Mouse (Mus musculus) heart, embryonic 10.5 days (tissue): Measurements from ENCODE around the gene Ryk. TPM values are rescaled to one million over a fixed set of nuclear protein-coding genes. Genes with fewer than 3 reads are reported as not detected.

Source experiments
- DNase-seq: peaks from one replicate; pipeline ENCODE4 v3.0.0-alpha.2; 2017; ENCODE audit warnings: low spot score
- H3K27ac ChIP-seq: fragments of 300-500 bp; sonication (generic); 2 replicates; pipeline ENCODE4 v1.5.1; 2016; ENCODE audit warnings: mild to moderate bottlenecking
- H3K27me3 ChIP-seq: fragments of 300-500 bp; sonication (generic); 2 replicates; pipeline ENCODE4 v1.6.1; 2016; ENCODE audit warnings: mild to moderate bottlenecking; ENCODE audit not compliant: poor library complexity, insufficient read depth, severe bottlenecking
- H3K36me3 ChIP-seq: fragments of 300-500 bp; sonication (generic); 2 replicates; pipeline ENCODE4 v1.6.1; 2016; ENCODE audit warnings: mild to moderate bottlenecking, moderate library complexity
- H3K4me1 ChIP-seq: fragments of 300-500 bp; sonication (generic); 2 replicates; pipeline ENCODE4 v1.6.1; 2016; ENCODE audit warnings: mild to moderate bottlenecking
- H3K4me3 ChIP-seq: fragments of 300-500 bp; sonication (generic); 2 replicates; pipeline ENCODE4 v1.5.1; 2016; ENCODE audit warnings: mild to moderate bottlenecking, moderate library complexity
- H3K9me3 ChIP-seq: fragments of 300-500 bp; sonication (generic); 2 replicates; pipeline ENCODE4 v1.6.1; 2016; ENCODE audit warnings: mild to moderate bottlenecking, moderate library complexity
- WGBS: fragments of 180-500 bp; shearing (Covaris S2); methylation state at CpG from one replicate; pipeline ENCODE4 v1.1.7; 2016; 5-methylcytosine and 5-hydroxymethylcytosine counted together
- polyA plus RNA-seq: library from polyadenylated mRNA; unstranded; fragments of >200 nt; fragmentation: Nextera tagmentation; extraction: Ambion mirVana; gene quantifications from 2 replicates; pipeline ENCODE4 v1.2.1, GENCODE M21; 2016

Ryk gene
- polyA plus RNA-seq, 1 experiment from 2014 or later: 15.7 TPM

- no peaks in the 10 kb centered on the region for H3K27me3 ChIP-seq
- peak overlapping the region; percentile 4 for H3K27ac ChIP-seq
- no peak for DNase-seq
- H3K4me3 ChIP-seq: no peak overlapping the region
- WGBS: 70% methylated on average over 7 of the region's 7 CpGs
- H3K9me3 ChIP-seq: 0 out of 2 replicates have a peak, but pooled peaks cover 2% of the 10 kb centered on the region
- peaks cover 35% of the 10 kb centered on the region for H3K36me3 ChIP-seq
- H3K4me1 ChIP-seq: peaks cover 62% of the 10 kb centered on the region
Observed at GRCm38 (mm10) chr9:102861789-102862188, 27.1 kb downstream of the Ryk start.

GRCm38 (mm10) chr9:102862260-102862659 is 27.5 kb downstream of the Ryk start:
- H3K27ac ChIP-seq: peak overlapping the region; percentile 4; the same call in 1 of the 2 replicates

GRCm38 (mm10) chr9:102863876-102864545 is 29.3 kb downstream of the Ryk start:
- Histone ChIP-seq H3K36me3 (peaks cover 24% of the 10 kb centered on the region), H3K4me3 (no peak overlapping the region), H3K9me3 (no peaks in the 10 kb centered on the region), H3K27ac (peak overlapping the region; percentile 17; the same call in 1 of the 2 replicates), H3K27me3 (no peaks in the 10 kb centered on the region), H3K4me1 (peaks cover 64% of the 10 kb centered on the region)
- WGBS: 43% methylated on average over 14 of the region's 14 CpGs
- no peak for DNase-seq

More at GRCm38 (mm10) chr9:102862260-102862659, 27.5 kb downstream of the Ryk start:
- Histone ChIP-seq H3K9me3 (no peaks in the 10 kb centered on the region), H3K36me3 (peaks cover 30% of the 10 kb centered on the region), H3K27me3 (no peaks in the 10 kb centered on the region), H3K4me3 (no peak overlapping the region), H3K4me1 (peaks cover 64% of the 10 kb centered on the region)
- 68% methylated on average over 3 of the region's 3 CpGs for WGBS
- DNase-seq: peak; percentile 31

- Histone ChIP-seq H3K9me3 (no peaks in the 10 kb centered on the region), H3K27me3 (no peaks in the 10 kb centered on the region), H3K4me3 (no peak overlapping the region), H3K27ac (peak overlapping the region; percentile 4; the same call in 1 of the 2 replicates), H3K36me3 (peaks cover 25% of the 10 kb centered on the region), H3K4me1 (peaks cover 64% of the 10 kb centered on the region)
- 71% methylated on average over 8 of the region's 8 CpGs for WGBS
- DNase-seq: no peak
Observed at GRCm38 (mm10) chr9:102864931-102865330, 30.2 kb downstream of the Ryk start.

- H3K27ac ChIP-seq: no peak overlapping the region
- H3K4me3 ChIP-seq: no peak overlapping the region
- no peaks in the 10 kb centered on the region for H3K9me3 ChIP-seq
- 66% methylated on average over 12 of the region's 12 CpGs for WGBS
- H3K36me3 ChIP-seq: peaks cover 33% of the 10 kb centered on the region
- no peaks in the 10 kb centered on the region for H3K27me3 ChIP-seq
- peaks cover 56% of the 10 kb centered on the region for H3K4me1 ChIP-seq
- no peak for DNase-seq
Observed at GRCm38 (mm10) chr9:102865946-102866737, 31.4 kb downstream of the Ryk start.

DNA sequence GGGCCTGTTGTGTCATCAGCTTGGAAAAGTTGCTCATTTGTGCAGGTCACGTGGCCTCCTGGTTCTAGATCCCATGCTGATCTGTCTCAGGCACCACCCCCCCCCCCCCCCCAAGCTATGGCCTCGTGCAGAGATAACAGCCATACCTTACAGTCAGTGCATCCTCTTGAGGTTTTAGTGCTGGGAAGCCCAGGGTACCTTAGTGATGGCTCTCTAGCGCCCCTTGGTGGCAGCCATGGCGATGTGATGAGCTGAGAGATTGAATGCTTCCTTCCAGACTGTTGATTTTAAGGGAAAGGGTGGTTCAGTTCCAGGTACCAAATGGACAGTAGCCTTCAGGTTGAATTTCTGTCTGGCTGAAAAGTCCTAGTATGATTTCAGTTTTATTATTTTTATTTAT is 32.2 kb downstream of the Ryk start:
- 7% methylated on average over 4 of the region's 4 CpGs for WGBS
- peaks cover 49% of the 10 kb centered on the region for H3K4me1 ChIP-seq
- no peaks in the 10 kb centered on the region for H3K9me3 ChIP-seq
- peaks cover 41% of the 10 kb centered on the region for H3K36me3 ChIP-seq
- no peak overlapping the region for H3K27ac ChIP-seq
- H3K4me3 ChIP-seq: no peak overlapping the region
- DNase-seq: peak; percentile 89
- H3K27me3 ChIP-seq: no peaks in the 10 kb centered on the region

DNA sequence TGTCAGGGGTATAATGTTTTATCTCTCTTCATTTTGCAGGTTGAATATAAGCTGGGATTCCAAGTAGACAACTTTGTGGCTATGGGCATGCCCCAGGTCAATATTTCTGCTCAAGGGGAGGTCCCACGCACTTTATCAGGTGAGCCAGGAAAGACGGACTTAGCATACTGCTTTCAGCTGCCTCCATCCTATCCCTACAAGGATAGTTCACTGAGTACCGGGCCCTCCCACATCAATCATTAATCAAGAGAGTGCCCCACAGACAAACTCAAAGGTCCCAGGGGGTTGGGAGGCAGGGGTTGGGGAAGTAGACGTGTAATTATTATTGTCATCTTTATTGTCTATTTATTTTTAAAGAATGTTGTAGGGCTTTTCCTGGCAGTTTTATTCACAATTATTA is 32.8 kb downstream of the Ryk start:
- H3K4me1 ChIP-seq: peaks cover 43% of the 10 kb centered on the region
- no peaks in the 10 kb centered on the region for H3K27me3 ChIP-seq
- H3K9me3 ChIP-seq: no peaks in the 10 kb centered on the region
- DNase-seq: no peak
- 86% methylated on average over 4 of the region's 4 CpGs for WGBS
- peaks cover 45% of the 10 kb centered on the region for H3K36me3 ChIP-seq
- no peak overlapping the region for H3K27ac ChIP-seq
- no peak overlapping the region for H3K4me3 ChIP-seq

DNA sequence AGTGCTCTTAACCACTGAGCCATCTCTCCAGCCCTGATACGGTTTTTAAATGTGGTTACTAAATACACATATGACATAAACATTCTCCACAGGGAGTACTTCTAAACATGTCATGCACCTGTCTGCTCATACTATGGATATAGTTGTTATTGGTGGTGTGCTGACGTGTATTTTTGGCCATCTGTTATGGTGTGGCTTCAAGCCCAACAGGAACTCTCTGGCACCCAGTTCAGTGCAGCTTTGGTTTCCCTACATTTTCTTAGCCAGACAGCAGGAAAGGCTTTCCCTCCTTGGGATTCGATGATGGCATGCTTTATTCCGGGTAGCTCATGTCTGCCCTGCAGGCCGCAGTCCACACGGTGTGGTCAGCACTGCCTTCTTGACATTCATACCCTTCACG is 33.7 kb downstream of the Ryk start:
- no peak overlapping the region for H3K4me3 ChIP-seq
- WGBS: 92% methylated on average over 7 of the region's 7 CpGs
- no peaks in the 10 kb centered on the region for H3K9me3 ChIP-seq
- no peak overlapping the region for H3K27ac ChIP-seq
- no peak for DNase-seq
- H3K4me1 ChIP-seq: peaks cover 35% of the 10 kb centered on the region
- H3K36me3 ChIP-seq: peaks cover 49% of the 10 kb centered on the region
- H3K27me3 ChIP-seq: no peaks in the 10 kb centered on the region

- H3K4me3 ChIP-seq: no peak overlapping the region
- H3K27me3 ChIP-seq: no peaks in the 10 kb centered on the region
- H3K9me3 ChIP-seq: no peaks in the 10 kb centered on the region
- H3K27ac ChIP-seq: no peak overlapping the region
- DNase-seq: no peak
- peaks cover 60% of the 10 kb centered on the region for H3K36me3 ChIP-seq
- 0 out of 2 replicates have a peak, but pooled peaks cover 5% of the 10 kb centered on the region for H3K4me1 ChIP-seq
- WGBS: 87% methylated on average over 7 of the region's 7 CpGs
Observed at GRCm38 (mm10) chr9:102876054-102876690, 41.5 kb downstream of the Ryk start.

- H3K27ac ChIP-seq: no peak overlapping the region
- H3K4me1 ChIP-seq: 0 out of 2 replicates have a peak, but pooled peaks cover 5% of the 10 kb centered on the region
- no peak for DNase-seq
- WGBS: 83% methylated on average over 9 of the region's 9 CpGs
- H3K27me3 ChIP-seq: no peaks in the 10 kb centered on the region
- peaks cover 43% of the 10 kb centered on the region for H3K36me3 ChIP-seq
- H3K9me3 ChIP-seq: no peaks in the 10 kb centered on the region
- H3K4me3 ChIP-seq: no peak overlapping the region
Observed at GRCm38 (mm10) chr9:102877916-102878315, 43.2 kb downstream of the Ryk start.

DNA sequence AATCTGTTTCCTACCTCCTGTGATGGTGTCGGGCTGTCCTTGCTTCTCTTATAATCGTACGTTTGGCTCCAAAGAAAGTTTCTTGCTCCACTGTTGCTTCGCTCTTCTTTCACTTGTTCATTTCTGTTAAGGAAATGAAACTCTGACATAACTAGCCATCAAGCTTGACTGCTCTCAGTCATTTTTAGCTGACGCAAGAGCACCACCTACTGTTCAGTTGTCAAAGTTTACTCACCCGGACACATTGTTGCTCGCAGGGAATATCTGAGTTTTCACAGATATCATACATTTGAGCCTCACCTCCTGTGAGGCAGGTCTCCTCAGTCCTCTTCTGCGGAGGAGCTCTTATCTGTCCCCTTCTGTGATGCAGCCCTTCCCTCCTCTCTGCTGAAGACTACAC is 44.8 kb downstream of the Ryk start:
- no peak overlapping the region for H3K27ac ChIP-seq
- H3K9me3 ChIP-seq: no peaks in the 10 kb centered on the region
- no peaks in the 10 kb centered on the region for H3K27me3 ChIP-seq
- 0 out of 2 replicates have a peak, but pooled peaks cover under 1% of the 10 kb centered on the region for H3K4me1 ChIP-seq
- 58% methylated on average over 8 of the region's 8 CpGs for WGBS
- H3K4me3 ChIP-seq: no peak overlapping the region
- H3K36me3 ChIP-seq: peaks cover 45% of the 10 kb centered on the region
- DNase-seq: no peak

DNA sequence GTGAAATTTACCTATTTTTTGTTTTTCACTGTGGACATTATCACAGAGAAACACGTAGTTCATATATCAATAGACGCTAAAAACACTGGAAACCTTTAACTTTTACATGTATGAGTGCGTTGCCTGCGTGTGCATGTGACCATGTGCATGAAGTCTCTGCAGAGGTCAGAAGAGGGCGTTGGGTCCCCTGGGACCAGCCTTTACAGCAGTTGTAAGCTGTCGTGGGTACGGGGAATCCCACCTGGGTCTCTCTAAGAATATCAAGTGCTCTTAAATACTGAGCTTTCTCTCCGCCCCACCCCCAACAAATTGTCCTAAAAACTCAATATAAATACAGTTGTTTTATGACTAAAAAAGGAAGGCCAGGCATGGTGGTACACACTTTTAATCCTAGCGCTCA is 50.0 kb downstream of the Ryk start:
- Histone ChIP-seq H3K36me3 (peaks cover 28% of the 10 kb centered on the region), H3K27ac (no peak overlapping the region), H3K27me3 (no peaks in the 10 kb centered on the region), H3K4me3 (no peak overlapping the region), H3K4me1 (no peaks in the 10 kb centered on the region), H3K9me3 (no peaks in the 10 kb centered on the region)
- WGBS: 89% methylated on average over 9 of the region's 9 CpGs
- no peak for DNase-seq

DNA sequence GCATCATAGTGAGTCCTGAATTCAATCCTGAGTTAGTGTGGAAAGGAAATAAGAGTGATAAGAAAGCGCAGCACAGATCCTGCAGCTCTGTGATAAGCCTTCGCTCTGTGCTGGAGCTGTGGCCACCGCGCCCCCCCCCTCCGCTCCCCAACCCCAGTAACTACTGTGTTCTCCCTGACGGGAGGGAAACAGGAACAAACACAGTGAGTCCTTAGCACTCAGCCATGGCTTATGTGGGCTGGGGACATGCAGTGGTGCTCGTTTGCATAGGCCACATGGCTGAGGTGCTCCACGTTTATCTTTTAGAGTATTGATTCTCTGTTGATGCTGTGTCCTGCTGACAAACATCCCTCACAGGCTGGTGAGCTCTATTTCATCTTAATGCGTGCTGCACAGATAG is 55.4 kb downstream of the Ryk start:
- Histone ChIP-seq H3K27me3 (no peaks in the 10 kb centered on the region), H3K27ac (0 out of 2 replicates have a peak overlapping the region, but pooled peaks have one; percentile 23), H3K9me3 (no peaks in the 10 kb centered on the region), H3K36me3 (peaks cover 36% of the 10 kb centered on the region), H3K4me3 (no peak overlapping the region), H3K4me1 (peaks cover 4% of the 10 kb centered on the region; the same call in 1 of the 2 replicates)
- peak; percentile 85 for DNase-seq
- 31% methylated on average over 9 of the region's 9 CpGs for WGBS
